Mouse (Mus musculus) left cerebral cortex, postnatal 25 days (tissue): ENCODE results near the gene Calhm1. TPM values are rescaled to one million over a fixed set of nuclear protein-coding genes. Genes with fewer than 3 reads are reported as not detected.

Experiments used
- DNase-seq, 2 experiments: peaks; one replicate each; pipeline ENCODE4 v3.0.0; 2022; ENCODE audit warnings: low spot score in 2 of 2, mixed read lengths in 1 of 2
- intact Hi-C: fragments of 180-260 bp; cut with DNase I; formaldehyde crosslinking; loops from one replicate; pipeline ENCODE4 v1.15.1; 2025
- total RNA-seq, 2 experiments: library from RNA; stranded (reverse); gene quantifications; 2 replicates each; pipeline ENCODE4 v1.2.3; 2021

Gene Calhm1
- total RNA-seq, 2 experiments from 2014 or later, result not detected

DNA sequence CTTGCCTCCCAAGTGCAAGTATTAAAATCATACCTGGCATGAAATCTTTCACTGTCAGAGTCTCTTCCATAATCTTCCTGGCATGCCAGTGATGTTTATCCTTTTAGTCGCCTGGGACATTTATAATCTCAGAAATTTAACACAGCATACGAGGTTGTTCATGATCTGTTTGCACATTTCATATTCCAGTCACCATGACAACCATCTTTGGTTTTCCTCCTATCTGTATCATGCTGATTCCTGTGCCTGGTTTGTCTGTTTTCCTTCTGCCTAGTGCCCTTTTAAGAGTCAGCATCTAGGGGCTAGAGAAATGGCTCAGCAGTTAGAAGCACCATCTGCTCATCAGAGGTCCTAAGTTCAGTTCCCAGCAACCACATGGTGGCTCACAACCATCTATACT is 25.4 kb downstream of the Calhm1 start:
- DNase-seq, result no peak
- intact Hi-C loops, result no loop called here

DNA sequence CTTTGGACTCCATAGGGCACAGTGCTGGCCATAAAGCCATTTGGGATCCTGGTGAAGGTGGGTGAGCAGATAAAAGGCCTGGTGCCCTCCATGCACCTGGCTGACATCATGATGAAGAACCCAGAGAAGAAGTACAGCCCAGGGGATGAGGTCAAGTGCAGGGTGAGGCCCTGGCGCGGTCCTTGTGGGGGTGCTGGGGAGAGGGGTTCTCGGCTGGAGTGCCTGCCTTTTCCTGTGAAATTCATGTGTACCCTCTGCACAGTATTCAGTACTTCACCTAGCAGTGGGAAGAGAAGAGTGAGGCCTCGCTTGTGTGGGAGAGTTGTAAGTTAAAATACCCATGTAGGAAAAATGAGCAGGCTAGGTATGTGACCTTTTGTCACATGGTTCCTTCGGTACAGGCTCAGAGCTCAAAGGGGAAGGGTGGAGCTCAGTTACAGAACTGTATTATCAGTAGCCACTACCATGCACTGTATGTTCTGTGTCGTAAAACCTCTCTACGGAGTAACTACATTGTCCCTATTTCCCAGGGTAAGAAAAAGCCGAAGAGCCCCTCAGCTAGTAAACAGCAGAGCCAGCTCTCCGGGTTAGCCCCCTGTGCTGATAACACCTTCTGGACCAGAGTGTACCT is 39.3 kb downstream of the Calhm1 start:
- no peak for DNase-seq
- intact Hi-C loops, result no loop called here

DNA sequence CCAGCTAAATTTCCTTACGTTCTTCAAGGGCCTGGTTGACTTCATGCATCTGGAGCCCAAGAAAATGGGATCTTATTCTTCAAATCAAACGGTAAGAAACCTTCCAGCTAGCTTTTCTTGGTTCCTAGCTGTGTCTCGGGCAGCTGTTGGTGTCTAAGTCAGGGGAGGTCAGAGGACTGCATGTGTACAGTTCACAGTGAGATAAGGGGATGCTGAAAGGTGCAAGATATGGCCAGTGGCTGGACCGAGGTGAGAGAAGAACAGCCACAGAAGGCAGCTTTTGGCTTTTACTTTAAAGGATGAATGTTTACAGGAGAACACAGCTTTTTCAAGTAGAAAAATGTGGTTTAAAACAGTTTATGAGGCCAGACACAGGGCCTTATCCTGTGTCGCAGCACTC is 43.0 kb downstream of the Calhm1 start:
- intact Hi-C loops, result no loop called here
- DNase-seq, result no peak

Other genes with a start within 250 kb of the Calhm1 start
- gene Ina, start 129.6 kb downstream of the Calhm1 start, total RNA-seq, result 100 to 1,000 TPM; 208 to 211 TPM
- 10 to 100 TPM; 73.0 to 74.4 TPM for gene Nt5c2, start 129.1 kb downstream of the Calhm1 start, total RNA-seq
- gene Pcgf6, start 93.3 kb downstream of the Calhm1 start, total RNA-seq, result 10 to 100 TPM; 16.2 to 17.8 TPM
- 1 to 10 TPM; 6.6 to 6.7 TPM for gene Taf5, start 76.5 kb downstream of the Calhm1 start, total RNA-seq
- gene Usmg5, start 53.6 kb downstream of the Calhm1 start, total RNA-seq, result 100 to 1,000 TPM; 749 to 817 TPM
- 10 to 100 TPM; 14.6 to 14.7 TPM for gene Pdcd11, start 53.5 kb downstream of the Calhm1 start, total RNA-seq
- 1 to 10 TPM; 5.3 to 8.4 TPM for gene Calhm2, start 6.0 kb downstream of the Calhm1 start, total RNA-seq
- not detected for gene Calhm3, start 13.5 kb upstream of the Calhm1 start, total RNA-seq
- gene Neurl1a, start 34.6 kb upstream of the Calhm1 start, total RNA-seq, result 100 to 1,000 TPM; 188 to 191 TPM